Mouse (Mus musculus) c-Kit-negative CD71-positive TER-119-positive erythroid progenitor cells, embryonic 14.5 days (primary cell): ENCODE measurements around the gene Lrrc73.

Source experiments
- DNase-seq: peaks from one replicate; pipeline ENCODE4 v3.0.0-alpha.2; 2013; ENCODE audit warnings: low read depth, low spot score

Gene Lrrc73

DNA sequence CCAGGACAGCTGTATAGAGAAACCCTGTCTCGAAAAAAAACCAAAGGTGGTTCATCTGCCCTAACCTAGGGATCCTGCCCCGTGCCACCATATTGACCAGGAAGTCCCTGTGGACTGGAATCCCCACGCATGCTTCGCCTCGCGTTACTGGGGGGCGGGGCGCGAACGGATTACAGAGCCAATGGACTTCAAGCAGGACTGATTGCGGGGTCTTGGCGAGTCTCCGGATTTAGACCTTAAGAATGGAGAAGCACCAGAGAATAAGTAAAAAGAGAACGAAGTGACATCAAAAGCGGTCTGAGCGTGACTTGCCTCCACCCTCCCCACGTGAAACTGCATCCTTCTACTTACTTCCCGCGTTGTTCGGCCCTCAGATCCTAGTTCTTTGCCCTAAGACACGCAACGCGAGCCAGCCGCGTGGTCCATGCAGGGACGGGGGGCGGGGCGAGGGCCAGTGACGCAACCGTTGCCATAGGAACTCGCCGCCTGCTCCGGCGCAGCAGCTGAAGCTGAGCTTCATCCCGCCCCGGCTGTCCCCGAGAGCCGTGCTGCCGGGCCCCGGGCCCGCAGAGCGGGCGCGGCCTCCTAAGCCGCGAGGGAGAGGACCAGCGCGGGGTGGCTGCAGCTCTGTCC lies at the start of gene Lrrc73:
TSS of gene Lrrc73 (plus strand) at position 80 of the 633 bp plus-strand sequence.
- peak; percentile 60 for DNase-seq

DNA sequence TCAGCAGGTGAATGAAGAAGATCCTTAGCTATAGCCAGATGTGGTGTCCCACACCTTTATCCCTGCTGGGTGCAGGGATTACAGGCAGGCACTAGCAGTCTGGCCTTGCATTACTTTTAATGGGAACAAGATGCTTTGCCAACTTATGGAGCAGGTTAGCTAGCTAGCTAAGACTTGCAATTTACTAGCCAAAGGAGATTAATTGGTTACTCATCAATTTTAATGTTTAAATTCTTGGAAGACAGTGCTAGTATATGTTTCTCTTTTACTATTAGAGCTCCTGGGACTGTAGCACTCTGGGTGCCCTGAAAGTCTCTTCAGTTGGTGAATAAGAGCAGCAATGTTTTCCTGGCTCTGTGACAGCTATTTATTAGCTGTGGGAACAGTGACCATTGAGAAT lies 46.7 kb upstream of the Lrrc73 start:
- no peak for DNase-seq

DNA sequence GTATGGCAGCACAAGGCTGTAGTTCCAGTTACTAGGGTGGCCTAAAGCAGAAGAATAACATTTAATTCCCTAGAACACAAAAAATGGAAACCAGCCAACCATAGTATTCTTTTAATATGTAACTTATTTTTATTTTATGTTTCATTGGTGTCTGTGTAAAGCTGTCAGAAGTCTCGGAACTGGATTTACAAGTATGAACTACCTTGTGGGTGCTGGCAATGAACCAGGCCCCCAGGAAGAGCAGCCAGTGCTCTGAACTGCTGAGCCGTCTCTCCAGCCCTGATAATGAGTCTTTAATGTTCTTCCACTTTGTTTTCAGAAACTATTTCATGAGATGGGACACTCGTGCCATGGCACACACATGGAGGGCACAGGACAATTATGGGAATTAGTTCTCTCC lies 42.8 kb upstream of the Lrrc73 start:
- DNase-seq = no peak

DNA sequence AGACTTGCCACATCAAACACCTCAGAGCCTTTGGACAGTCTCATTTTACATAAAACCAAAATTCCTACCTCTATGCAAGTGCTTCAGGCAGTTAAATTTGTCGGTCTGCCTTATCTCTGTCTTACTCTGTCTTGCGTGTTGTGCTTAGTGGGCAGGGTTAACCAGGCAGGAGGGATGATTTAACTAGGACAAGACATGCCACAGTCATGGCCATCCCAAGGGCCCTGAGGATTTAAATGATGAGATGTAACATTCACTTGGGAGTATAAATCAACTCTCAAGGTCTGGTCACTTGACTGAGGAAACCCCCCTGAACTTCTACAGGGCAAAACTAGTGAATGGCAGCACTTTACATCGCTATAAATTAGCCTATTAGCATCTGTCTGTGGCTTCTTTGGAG lies 31.7 kb upstream of the Lrrc73 start:
- no peak for DNase-seq

DNA sequence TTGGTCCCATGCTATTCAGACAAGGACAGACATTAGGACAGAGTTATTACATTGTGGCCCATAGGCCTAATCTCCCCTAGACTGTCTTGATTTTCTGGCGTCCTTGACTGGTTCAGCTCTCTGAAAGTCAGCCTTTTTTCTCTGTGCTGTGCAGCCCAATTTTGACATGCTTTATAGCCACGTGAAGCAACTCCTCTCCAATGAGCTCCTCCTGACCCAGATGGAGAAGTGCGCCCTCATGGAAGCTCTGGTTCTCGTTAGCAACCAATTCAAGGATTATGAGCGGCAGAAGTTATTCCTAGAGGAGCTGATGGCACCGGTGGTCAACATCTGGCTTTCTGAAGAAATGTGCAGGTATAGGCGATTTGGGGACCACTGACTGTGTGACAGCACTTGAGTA lies 25.8 kb upstream of the Lrrc73 start:
- DNase-seq = no peak

DNA sequence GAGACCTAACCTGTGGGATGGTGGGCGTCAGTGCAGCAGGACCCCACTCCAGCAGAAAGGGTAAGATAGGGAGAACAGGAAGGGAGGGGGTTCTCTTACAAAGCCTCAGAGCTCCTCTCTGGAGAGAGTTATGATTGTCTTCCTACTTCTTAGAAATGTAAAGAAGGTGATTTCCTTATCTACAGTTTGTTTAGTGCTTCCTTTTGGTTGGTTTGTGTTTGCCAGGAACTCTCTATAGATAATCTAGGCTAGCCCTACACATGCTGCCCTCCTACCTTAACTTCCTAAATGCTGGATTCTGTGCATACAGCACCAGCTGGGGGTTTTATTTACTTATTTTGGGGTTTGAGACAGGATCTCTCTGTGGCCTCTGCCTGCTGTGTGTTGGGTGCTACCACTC lies 17.3 kb upstream of the Lrrc73 start:
- DNase-seq = no peak

DNA sequence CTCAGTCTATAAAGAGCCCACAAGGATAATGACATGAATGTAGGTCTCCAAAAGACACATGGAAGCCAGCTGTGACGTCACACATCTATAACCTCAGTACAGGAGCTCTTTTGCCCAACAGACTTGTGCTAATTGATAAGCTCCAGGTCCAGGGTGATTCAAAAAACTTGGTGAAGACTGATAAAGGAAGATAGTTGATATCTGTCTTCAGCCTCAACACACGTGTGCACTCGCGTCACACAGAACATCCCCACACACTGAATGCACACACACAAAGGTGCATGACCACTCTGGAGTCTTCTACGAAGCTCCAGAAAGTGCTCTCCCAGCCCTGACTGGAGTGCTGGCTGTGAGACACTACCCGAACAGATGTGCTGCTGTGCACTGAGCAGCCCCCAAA lies 16.3 kb upstream of the Lrrc73 start:
- DNase-seq = no peak

DNA sequence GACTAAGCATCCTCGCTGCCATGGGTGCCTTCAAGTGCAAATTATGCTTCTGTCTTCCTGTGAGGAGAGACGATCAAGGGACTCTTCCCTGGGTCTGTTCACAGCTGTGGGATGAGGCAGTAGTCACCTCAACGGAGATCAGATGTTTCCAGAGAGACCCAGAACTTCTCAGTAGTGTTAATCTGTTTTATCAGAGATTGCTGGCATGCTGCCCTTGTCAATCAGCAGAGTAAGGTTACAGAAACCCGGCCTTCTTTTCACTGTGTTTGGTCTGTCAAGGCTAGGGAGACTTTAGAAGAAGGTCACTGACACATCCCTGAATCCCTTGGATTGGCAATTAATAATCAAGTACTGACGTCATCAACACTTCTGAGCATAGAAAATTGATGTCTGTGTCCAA lies 15.9 kb upstream of the Lrrc73 start:
- no peak for DNase-seq

DNA sequence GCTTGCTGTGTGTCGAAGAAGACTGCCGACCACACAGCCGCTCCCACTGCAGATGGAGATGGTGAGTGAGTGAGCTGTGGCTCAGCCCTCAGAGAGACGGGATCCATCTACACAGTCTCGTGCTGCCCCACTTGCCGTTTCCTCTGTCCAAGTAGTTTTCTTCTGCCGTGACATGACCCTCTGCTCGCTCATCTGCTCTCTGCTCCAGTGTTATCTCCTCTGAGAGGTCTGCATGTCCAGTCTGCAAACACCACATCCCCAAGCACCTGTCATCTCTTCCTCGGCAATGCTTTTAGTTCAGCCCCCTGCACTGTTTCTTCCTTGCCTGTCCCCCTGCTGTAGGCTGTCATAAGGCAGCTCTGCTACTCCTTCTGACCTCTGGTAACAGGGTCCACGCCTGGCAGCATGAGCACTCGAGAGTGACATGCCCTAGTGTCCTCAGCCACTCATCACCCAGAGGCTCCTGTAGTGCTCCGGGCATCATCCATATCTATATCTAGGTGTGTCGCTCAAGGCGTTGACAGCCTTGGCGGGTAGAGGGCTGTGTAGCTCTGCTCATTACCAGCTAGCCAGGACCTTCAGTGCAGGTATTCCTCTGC lies 13.7 kb upstream of the Lrrc73 start:
- DNase-seq = no peak

DNA sequence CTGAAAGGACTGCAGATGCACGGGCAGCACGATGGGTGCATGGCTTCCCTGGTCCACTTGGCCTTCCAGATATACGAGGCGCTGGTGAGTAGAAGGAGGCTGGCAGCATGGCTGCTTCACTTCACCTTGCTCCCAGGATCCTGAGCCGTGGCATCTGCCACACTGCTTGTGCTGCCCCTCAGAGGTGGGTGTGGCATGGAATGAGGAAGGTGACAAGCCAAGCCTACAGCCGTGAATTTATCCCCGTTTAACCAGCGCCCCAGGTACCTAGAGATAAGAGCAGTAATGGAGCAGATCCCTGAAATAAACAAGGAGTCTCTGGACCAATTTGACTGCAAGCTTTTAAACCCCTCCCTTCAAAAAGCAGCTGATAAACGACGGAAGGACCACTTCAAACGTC lies 11.9 kb upstream of the Lrrc73 start:
- DNase-seq = no peak

DNA sequence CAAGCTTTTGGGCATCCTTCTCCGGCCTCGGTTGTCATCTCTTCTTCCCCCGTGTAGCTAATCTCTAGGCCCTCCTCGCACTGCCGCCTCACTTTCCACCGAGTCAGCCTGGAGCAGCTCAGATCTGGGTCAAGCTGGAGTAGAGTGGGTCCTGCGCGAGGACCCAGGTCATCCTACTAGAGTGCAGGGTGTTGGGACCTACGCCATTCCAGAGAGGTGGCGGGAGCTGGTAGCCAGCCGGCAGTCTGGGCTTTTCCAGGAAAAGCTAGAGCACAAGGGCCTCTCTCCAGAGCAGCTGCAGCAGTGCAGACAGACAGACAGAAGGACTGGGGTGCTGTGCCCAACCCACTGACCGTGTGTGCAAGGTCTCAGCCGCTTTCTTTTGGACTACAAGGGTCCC lies 11.1 kb upstream of the Lrrc73 start:
- no peak for DNase-seq

DNA sequence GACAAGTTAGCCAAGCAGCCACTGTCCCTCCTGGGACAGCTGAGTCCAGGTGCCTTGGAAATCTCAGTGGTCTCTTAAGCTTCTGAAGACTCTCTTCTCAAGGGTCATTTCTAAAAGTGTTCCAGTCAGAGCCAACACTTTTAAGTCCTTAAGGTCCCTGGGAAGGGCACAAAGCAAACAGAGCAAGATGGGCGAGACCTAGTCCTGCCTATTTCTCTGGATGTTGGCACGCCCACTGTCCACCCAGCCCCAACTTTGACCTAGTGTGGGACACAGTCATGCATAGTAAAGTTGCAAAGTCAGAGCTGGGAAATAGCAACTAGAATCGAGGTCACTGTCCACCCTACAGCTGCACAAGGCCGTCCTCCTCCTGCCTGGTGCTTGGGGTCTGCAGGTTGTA lies 10.3 kb upstream of the Lrrc73 start:
- DNase-seq = no peak

DNA sequence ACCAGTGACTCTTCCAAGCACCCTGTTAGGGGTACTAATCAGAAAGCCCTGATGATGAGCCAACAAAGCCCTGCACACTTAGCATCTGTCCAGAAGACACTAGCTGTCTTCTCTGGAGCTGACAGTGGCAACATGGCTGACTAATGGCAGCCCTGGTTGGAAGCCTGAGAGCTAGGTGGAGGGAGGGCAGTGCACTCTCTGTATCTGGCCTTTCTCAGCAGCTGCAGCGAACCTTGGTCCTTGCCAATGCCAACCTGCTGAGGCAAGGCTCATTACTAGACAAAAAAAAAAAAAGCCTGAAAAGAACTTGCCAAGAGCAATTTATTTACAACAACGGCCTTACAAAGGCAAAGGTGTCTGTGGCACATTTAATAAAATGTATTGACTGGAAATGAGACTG lies 9.7 kb upstream of the Lrrc73 start:
- DNase-seq = no peak

DNA sequence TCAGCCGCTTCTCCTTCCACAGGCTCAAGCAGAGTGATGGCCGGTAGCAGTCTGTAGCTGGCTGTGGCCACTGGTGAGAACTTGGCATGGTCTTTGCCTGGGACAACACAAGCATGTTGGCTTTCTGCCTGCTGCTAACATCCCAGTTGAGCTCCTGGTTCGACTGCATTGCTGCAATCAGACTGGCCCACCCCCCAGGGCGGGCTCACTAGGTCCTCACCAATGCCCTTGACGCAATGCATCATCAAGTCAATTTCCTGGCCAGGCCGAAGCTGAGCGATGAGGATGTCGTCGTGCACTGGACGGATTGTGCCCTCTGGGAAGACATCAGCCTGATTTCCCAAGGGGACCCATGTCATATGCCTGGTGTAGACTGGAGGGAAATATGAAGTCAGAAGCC lies 8.8 kb upstream of the Lrrc73 start:
- no peak for DNase-seq

DNA sequence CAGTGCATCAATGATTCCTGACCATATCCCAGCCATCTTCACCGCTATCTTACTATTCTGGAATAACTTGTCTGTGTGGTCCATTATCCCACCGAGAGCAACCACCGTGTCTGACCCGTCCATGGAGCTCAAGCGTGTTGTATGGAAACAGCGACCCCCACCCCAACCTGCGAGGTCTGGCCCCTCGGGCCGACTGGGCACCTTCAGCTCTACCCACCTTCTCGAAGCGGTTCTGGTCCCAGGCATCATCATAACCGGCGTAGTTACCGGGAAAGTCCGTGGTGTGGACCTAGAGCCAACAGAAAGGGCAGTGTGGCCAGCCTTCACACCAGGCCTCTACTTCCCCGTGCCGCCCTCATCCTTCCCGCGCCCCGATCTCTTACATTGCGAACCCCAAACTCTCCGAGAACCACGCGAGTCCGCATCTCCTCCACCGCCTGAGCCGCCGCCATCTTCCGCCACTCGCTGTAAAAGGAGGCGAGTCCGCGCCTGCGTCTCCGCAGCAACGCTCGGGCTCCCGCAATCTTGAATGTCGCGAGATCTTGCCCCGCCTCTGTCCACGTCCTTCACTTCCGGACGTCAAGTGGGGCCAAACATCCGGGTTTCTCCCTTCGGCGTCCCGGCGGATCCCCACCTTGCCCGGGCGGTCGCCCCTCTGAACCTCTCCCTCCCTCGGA lies 5.7 kb upstream of the Lrrc73 start, which contains the start of the genes Polr1c and Yipf3:
TSS of gene Polr1c (minus strand) at position 543 of the 677 bp plus-strand sequence.
TSS of gene Yipf3 (plus strand) at position 569 of the 677 bp plus-strand sequence.
- peak; percentile 80 for DNase-seq

DNA sequence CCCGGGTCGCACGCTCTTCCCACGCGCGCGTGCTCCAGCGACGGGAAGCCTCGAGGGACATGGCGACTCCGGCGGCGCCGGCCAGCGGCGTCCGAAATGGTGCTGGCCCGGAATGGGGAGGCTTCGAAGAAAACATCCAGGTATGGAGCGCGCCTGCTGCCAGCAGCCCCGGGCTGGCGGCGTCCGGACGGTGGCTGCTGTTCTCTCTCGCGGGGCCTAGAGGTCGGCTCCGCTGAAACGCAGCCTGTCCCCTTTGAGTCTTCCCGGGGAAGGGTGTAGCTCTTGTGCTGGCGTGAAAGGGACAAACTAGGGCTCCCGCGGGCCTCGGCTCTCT lies 5.2 kb upstream of the Lrrc73 start:
- DNase-seq = no peak

DNA sequence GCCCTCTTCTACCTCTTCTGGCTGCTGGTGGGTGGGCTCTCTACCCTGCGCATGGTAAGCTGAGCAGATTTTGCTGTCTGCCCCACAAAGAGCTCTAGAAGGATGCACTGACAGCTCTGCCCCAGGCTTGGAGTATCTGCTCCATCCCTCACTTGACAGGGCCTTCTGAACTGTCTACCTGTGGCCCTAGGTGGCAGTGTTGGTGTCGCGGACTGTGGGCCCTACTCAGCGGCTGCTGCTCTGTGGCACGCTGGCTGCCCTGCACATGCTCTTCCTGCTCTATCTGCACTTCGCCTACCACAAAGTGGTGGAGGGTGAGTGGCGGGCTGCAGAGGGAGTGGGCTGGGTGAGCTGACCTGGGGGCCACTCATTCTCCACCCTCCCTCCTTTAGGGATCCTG lies 2.2 kb upstream of the Lrrc73 start:
- DNase-seq = no peak

DNA sequence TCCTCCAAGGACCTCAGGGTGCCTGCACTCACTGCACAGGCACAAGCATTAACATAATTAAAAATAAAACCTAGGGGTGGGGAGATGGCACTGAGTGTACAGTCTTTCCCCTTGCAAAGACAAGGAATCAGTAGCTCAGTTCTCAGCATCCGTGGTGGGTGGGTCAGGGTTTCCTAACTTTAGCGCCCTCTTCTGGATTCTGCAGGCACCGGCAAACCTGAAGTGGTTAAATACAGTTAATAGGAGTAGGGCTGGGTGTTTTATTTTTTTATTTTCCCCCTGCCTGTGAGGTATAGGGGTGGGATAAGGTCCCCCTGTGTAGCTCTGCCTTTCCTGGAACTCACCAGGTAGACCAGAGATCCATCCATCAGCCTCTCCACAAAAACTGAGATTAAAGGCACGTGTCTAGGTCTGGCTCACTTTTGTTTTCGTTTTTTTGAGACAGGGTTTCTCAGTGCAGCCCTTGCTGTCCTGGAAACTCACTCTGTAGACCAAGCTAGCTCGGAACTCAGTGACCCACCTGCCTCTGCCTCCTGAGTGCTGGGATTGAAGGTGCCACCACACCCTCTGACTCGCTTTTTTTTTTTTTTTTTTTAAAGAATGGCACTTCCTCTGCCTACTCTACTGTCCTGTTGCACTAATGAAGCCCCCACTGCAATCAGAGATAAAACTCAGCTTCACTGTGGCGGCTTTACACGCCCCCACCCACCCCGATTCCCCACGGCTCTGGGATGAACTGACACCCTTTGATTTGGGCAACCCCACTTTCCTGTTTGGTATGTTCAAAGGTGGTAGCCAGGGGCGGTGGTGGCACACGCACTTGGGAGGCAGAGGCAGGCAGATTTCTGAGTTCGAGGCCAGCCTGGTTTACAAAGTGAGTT lies 520 bp upstream of the Lrrc73 start:
- no peak for DNase-seq

DNA sequence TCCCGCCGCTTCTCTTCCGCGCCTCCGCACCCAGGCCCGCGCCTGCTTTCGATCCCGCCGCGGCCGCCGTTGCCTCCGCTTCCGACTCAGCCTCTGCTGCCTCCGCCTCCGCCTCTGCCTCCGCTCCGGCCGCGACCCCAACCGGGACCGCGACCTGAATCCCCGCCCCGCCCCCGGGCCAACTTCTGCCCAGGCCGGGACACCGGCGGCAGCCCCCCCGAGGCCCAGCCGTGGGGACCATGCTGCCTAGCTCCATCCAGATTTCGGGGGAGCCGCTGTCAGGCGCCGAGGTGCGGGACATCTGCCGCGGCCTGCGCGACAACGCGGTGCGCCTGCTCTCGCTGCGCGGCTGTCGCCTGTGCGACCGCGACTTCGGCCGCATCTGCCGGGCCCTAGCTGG lies 775 bp downstream of the Lrrc73 start:
- DNase-seq = no peak

DNA sequence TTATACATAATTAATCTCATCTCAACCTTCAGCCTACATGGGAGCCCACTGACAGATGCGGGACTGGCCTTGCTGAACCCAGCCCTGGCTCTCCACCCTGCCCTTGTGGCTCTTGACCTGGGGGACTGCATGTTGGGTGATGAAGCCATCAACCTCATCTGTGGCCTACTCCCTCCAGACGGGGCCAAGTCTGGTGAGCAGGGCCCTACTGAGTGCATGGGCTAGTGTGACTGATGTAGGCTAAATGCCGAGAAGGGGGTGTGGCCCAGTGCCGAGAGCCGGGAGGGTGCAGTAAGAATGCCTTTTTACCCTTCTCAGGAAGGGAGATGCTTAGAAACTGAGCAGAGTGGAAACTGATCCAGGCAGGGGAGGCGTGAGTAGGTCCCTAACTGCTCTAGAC lies 1.8 kb downstream of the Lrrc73 start:
- no peak for DNase-seq

DNA sequence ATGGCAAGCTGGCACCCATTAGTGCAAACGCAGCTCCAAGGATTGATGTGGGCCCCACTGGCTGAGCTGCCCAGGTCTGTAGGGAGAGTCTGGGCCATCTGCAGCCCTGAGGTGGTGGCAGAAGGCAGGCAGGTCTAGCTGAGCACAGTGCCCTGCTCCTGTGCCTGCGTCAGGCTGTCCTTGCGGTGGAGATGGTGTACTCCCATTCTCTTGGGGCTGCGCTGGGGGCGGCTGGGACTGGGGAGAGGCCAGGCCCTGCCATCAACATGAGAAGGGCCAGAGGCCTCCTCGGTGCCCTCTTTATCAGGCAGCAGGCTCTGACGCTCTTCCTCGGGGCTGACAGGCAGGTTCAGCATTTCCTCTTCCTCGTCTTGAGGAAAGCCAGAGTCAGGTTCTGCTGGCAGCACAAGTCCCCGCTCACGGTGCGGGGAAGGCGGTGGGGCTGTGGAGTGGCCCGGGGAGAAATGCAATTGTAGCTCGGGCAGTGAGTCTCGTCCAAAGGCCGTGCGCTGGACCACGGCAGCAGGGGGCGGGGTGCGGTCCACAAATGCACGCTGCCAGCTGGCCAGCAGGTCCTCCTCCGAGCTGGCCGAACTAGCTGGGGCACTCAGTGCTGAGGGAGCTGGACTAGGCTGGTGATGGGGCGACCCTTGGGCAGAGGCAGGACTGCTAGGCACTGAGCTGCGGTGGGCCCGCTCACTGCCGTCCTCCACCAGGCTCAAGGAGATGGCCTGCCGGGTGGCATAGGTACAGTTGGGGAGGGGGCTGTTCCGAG lies 5.1 kb downstream of the Lrrc73 start:
- DNase-seq = no peak

DNA sequence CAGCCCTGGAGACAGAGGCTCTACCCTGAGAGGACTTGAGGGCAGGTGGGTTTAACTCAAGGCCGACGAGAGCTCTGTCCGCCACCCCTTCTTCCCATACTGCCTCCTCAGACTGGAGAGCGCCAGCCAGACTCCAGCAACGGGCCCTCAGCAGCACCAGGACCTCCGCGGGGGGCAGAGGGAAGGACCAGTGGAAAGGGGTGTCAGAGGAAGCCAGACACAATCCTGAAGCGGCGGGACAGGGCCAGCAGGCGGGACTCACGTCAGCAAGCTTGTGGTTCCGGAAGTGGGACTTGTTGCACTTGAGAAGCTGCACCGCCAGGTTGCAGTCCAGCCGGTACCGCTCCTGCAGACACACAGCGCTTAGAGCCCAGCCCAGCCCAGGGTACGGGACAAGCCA lies 6.3 kb downstream of the Lrrc73 start:
- no peak for DNase-seq
